Mouse (Mus musculus) lung, postnatal 0 days (tissue): ENCODE data around the gene Nfe2l3. TPM values are rescaled to one million over a fixed set of nuclear protein-coding genes. Genes with fewer than 3 reads are reported as not detected.
A peak's percentile ranks its signal among the peaks of the same experiment; 100 is the strongest.

Source experiments
- ATAC-seq: fragments of 200-750 bp; cut with Nextera tagmentation; 2 replicates; pipeline ENCODE4 v1.8.0; 2017; ENCODE audit warnings: moderate library complexity
- DNase-seq: peaks from one replicate; pipeline ENCODE4 v3.0.0-alpha.2; 2016; ENCODE audit warnings: low spot score
- H3K27ac ChIP-seq: fragments of 300-500 bp; sonication (generic); 2 replicates; pipeline ENCODE4 v1.5.1; 2014; ENCODE audit warnings: antibody characterized with exemption, mild to moderate bottlenecking, low read length, mixed read lengths
- H3K27me3 ChIP-seq: fragments of 300-500 bp; sonication (generic); replicated peaks from 2 replicates; pipeline ENCODE4 v1.6.1; 2014; ENCODE audit warnings: low read length, mixed read lengths; ENCODE audit not compliant: insufficient read depth
- H3K36me3 ChIP-seq: fragments of 300-500 bp; sonication (generic); 2 replicates; pipeline ENCODE4 v1.6.1; 2014; ENCODE audit warnings: low read length, mixed read lengths; ENCODE audit not compliant: insufficient read depth
- H3K4me1 ChIP-seq: fragments of 300-500 bp; sonication (generic); 2 replicates; pipeline ENCODE4 v1.6.1; 2014; ENCODE audit warnings: antibody characterized with exemption, low read depth, low read length, mixed read lengths; ENCODE audit not compliant: insufficient read depth
- H3K4me2 ChIP-seq: fragments of 300-500 bp; sonication (generic); replicated peaks from 2 replicates; pipeline ENCODE4 v1.6.1; 2014; ENCODE audit warnings: low read depth, mild to moderate bottlenecking, low read length, moderate library complexity, mixed read lengths
- H3K4me3 ChIP-seq: fragments of 300-500 bp; sonication (generic); 2 replicates; pipeline ENCODE4 v1.5.1; 2014; ENCODE audit warnings: low read depth, low read length
- H3K9ac ChIP-seq: fragments of 300-500 bp; sonication (generic); replicated peaks from 2 replicates; pipeline ENCODE4 v1.6.1; 2014; ENCODE audit warnings: low read depth, mild to moderate bottlenecking
- H3K9me3 ChIP-seq: fragments of 300-500 bp; sonication (generic); 2 replicates; pipeline ENCODE4 v1.6.1; 2016; ENCODE audit warnings: low read length, mixed read lengths
- CTCF ChIP-seq: IDR thresholded peaks from 2 replicates; pipeline ENCODE4 v1.5.1; 2016; ENCODE audit warnings: antibody characterized with exemption, mild to moderate bottlenecking
- EP300 ChIP-seq: IDR thresholded peaks from 2 replicates; pipeline ENCODE4 v1.6.1; 2016; ENCODE audit warnings: antibody characterized with exemption, mild to moderate bottlenecking, control low read depth
- WGBS: fragments of 180-500 bp; shearing (Covaris S2); extraction: QIAGEN DNeasy Blood & Tissue Kit; methylation state at CpG from one replicate; pipeline ENCODE4 v1.1.7; 2014; 5-methylcytosine and 5-hydroxymethylcytosine counted together
- polyA plus RNA-seq: library from polyadenylated mRNA; unstranded; fragments of >200 nt; fragmentation: Nextera tagmentation; extraction: Ambion mirVana; gene quantifications from 2 replicates; pipeline ENCODE4 v1.2.1, GENCODE M21; 2015

Gene Nfe2l3
- polyA plus RNA-seq, 1 experiment from 2014 or later, result 3.0 TPM

DNA sequence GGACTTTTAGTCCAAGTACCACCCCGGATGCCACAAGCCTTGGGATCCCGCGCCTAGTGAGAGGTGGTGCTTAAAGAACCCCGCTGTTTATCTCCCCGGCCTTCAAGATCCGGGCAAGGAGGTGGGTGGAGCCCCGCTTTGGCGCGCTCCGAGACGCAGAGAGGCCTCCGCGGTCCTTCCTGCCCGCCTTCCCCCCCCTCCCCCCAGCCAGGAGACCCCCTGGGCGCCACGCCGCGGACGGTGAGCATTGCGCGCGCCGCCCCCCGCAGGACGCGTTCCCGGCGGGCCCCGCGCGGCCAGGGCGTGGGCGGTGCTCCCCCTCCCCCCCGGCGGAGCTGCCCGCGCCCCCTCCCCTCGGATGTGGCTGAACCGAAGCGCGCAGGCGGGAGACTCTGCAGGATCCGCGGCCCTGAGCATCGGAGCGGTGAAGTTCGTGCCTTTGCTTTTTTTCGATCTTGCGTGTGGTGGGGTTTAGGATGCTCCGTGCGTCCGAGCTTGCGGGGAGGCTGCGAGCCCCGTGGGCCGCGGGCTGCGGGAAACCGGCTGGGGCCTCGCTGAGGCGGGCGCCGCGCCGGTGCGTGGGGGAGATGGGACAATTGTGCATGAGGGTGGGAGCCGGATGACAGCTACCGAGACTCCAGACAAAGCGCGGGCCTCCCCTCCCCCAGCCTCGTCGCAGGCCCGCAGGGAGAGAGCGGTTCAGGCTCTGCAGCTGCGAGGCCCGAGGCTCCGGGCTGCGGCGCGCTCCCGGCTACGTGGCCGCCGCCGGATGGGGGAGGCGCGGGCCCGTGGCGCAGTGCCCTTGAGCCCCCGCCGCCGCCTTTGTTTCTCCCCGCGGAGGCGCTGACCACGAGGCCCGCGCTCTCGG, 38.1 kb downstream of the Nfe2l3 start, which contains the start of gene Cbx3:
Gene Cbx3, plus strand, starts transcription at position 50 of the 868 bp plus-strand sequence.
- Histone ChIP-seq H3K27me3 (no peaks in the 10 kb centered on the region), H3K9ac (peak within 1 kb of the TSS; percentile 99), H3K4me2 (peak within 1 kb of the TSS; percentile 60), H3K36me3 (peaks cover 10% of the 10 kb centered on the region), H3K4me3 (peak within 1 kb of the TSS; percentile 97), H3K4me1 (0 out of 2 replicates have a peak, but pooled peaks cover 3% of the 10 kb centered on the region), H3K9me3 (no peaks in the 10 kb centered on the region), H3K27ac (peak within 1 kb of the TSS; percentile 100)
- ATAC-seq (peak; percentile 81), DNase-seq (peak; percentile 96)
- WGBS, result under 1% methylated on average over 46 of the region's 99 CpGs
- TF ChIP-seq CTCF (no peak), EP300 (no peak)

DNA sequence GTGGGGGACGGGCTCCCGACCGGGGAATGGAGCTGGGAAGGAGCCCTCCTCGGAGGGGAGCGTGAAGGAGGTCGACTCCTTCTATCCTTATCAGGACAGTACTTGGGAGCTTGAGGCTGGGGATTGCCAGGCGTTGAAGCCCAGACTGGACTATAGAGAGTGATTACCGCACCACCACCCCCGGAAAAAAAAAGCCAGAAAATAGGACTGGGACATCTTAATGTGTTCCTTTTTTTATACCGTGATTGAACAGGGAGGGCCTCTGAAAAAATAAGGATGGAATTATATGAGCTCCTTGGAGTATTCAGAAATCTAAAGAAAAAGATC, 38.7 kb downstream of the Nfe2l3 start:
- DNase-seq, result no peak
- no peak for TF ChIP-seq EP300
- no peak for TF ChIP-seq CTCF
- 0 out of 2 replicates have a peak, but pooled peaks cover 3% of the 10 kb centered on the region for H3K4me1 ChIP-seq

GRCm38 (mm10) chr6:51471782-51472181, 39.3 kb downstream of the Nfe2l3 start:
- H3K4me1 ChIP-seq, result 0 out of 2 replicates have a peak, but pooled peaks cover 3% of the 10 kb centered on the region
- ATAC-seq, result no peak
- no peaks in the 10 kb centered on the region for H3K9me3 ChIP-seq
- TF ChIP-seq EP300, result no peak
- no peak for TF ChIP-seq CTCF
- H3K4me2 ChIP-seq, result peak overlapping the region; percentile 58; the same call in 1 of the 2 replicates
- peak overlapping the region; percentile 97; the same call in 1 of the 2 replicates for H3K4me3 ChIP-seq
- H3K27me3 ChIP-seq, result no peaks in the 10 kb centered on the region
- no peak overlapping the region for H3K27ac ChIP-seq
- H3K9ac ChIP-seq, result no peak overlapping the region
- 0 out of 2 replicates have a peak, but pooled peaks cover 4% of the 10 kb centered on the region for H3K36me3 ChIP-seq
- no peak for DNase-seq
- WGBS, result 11% methylated on average over 3 of the region's 3 CpGs

More for the DNA sequence above, 38.7 kb downstream of the Nfe2l3 start:
- Histone ChIP-seq H3K4me2 (peak overlapping the region; percentile 58), H3K36me3 (peaks cover 8% of the 10 kb centered on the region), H3K27me3 (no peaks in the 10 kb centered on the region), H3K9ac (peak overlapping the region; percentile 69), H3K9me3 (no peaks in the 10 kb centered on the region), H3K4me3 (peak overlapping the region; percentile 97), H3K27ac (peak overlapping the region; percentile 100)
- no peak for ATAC-seq
- WGBS, result under 1% methylated on average over 10 of the region's 10 CpGs

DNA sequence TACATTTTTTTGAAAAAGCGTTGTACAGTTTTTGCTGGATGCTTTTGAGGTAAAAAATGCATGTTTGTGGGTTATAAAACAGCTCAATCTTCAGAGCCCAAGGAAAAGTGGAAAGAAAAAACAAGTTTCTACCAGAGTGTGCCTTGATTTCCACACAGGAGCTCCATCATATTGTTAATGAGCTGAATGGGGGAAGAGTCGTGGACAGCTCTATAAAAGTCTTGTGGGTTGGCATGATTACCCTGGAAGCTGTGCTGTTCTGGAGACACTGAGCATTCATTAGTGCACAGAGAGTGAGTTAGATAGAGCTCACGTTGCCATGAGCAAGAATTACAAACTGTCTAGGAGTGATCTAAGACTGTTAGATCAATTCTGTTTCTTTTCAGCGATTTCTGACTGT, 39.7 kb downstream of the Nfe2l3 start:
- Histone ChIP-seq H3K36me3 (0 out of 2 replicates have a peak, but pooled peaks cover 4% of the 10 kb centered on the region), H3K27me3 (no peaks in the 10 kb centered on the region), H3K27ac (no peak overlapping the region), H3K4me3 (no peak overlapping the region), H3K4me1 (no peaks in the 10 kb centered on the region), H3K4me2 (peak overlapping the region; percentile 58; the same call in 1 of the 2 replicates), H3K9me3 (no peaks in the 10 kb centered on the region), H3K9ac (no peak overlapping the region)
- 35% methylated on average over 4 of the region's 4 CpGs for WGBS
- ATAC-seq (no peak), DNase-seq (no peak)
- no peak for TF ChIP-seq EP300
- no peak for TF ChIP-seq CTCF

GRCm38 (mm10) chr6:51479136-51479731, 46.8 kb downstream of the Nfe2l3 start:
- Histone ChIP-seq H3K4me1 (no peaks in the 10 kb centered on the region), H3K9me3 (no peaks in the 10 kb centered on the region), H3K36me3 (peaks cover 29% of the 10 kb centered on the region), H3K27ac (no peak overlapping the region), H3K27me3 (no peaks in the 10 kb centered on the region), H3K4me3 (no peak overlapping the region), H3K9ac (no peak overlapping the region), H3K4me2 (no peak overlapping the region)
- DNase-seq (no peak), ATAC-seq (no peak)
- no peak for TF ChIP-seq CTCF
- TF ChIP-seq EP300, result no peak
- 94% methylated on average over 4 of the region's 4 CpGs for WGBS

DNA sequence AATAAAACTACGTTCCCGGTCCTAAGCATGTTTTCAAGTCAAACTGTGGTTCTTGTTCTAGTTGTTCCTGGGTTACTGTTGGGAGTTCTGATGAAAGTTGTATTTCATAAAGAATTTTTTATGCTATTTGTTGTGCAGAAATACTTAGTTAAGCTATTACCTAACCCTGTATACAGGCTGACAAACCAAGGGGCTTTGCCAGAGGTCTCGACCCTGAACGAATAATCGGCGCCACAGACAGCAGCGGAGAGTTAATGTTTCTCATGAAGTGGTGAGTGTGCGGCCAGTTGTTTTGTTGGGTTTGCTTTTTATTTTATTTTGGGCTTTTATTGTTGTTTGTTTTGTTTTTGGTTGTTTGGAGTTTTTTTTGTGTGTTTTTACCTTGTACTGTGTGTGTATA, 49.1 kb downstream of the Nfe2l3 start:
- Histone ChIP-seq H3K36me3 (peaks cover 25% of the 10 kb centered on the region), H3K4me1 (no peaks in the 10 kb centered on the region), H3K27ac (no peak overlapping the region), H3K4me2 (no peak overlapping the region), H3K9ac (no peak overlapping the region), H3K9me3 (no peaks in the 10 kb centered on the region), H3K4me3 (no peak overlapping the region), H3K27me3 (no peaks in the 10 kb centered on the region)
- ATAC-seq, result no peak
- TF ChIP-seq CTCF (no peak), EP300 (no peak)
- WGBS, result 91% methylated on average over 8 of the region's 8 CpGs
- DNase-seq, result no peak
